Mouse (Mus musculus): ENCODE results near the gene Magi1.

GRCm38 (mm10) chr6:93923351-93923750 lies 360.4 kb downstream of the Magi1 start:
- TF ChIP-seq POLR2A (IDR thresholded peaks at IDR 0.05; ENCODE audit: borderline replicate concordance, low read depth, low read length) (no peak), CTCF (IDR thresholded peaks at IDR 0.05; ENCODE audit: low read depth, low read length) (no peak)

All from bone marrow macrophage, adult 2 months (primary cell).